Mouse (Mus musculus): Measurements from ENCODE around the gene Itgb2.
A peak's percentile ranks its signal among the peaks of the same experiment; 100 is the strongest.

Itgb2 gene

GRCm38 (mm10) chr10:77589749-77590148, 59.7 kb downstream of the Itgb2 start:
- no peak for DNase-seq

- peak; percentile 71 to 74 for DNase-seq
Observed at GRCm38 (mm10) chr10:77590812-77591211, 60.8 kb downstream of the Itgb2 start.

GRCm38 (mm10) chr10:77591546-77591945, 61.5 kb downstream of the Itgb2 start:
- DNase-seq: no peak

- DNase-seq: no peak
Observed at GRCm38 (mm10) chr10:77596060-77596459, 66.0 kb downstream of the Itgb2 start.

DNA sequence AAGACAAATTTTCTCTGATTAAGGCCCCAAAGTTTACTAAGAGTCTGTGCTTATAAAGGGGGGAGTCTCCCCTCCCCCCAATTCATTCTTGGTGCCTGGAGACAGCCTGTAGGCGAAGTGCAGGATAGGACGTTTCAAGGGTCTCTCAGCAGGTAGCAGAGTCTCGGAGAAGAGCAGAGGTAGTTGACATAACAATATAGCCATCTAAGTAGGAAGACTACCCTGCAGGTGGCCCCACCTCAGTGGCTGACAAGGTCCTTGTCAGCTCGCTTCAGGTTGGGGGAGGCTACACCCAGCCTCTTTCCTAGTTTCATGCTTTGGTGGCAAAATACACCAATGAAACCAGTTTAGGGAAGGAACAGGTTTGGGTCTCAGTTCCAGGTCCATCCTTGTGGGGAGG, 73.0 kb downstream of the Itgb2 start:
- DNase-seq: no peak

DNA sequence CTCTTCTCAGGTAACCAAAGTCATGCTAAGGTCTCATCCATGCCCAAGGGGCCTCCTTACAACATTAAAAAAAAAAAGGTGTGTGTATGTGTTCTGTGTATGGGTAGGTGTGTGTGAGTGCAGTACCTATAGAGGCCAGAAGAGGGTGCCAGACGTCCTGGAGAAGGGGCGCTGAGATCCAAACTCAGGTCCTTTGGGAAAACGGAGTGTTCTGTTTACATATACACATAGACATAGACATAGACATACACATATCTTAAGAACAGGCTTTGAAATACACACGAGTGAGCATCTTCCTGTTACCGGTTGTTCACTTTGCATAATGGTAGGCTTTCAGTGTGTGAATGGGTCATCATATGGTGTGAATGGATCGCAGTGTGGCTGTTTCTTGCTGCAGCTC, 74.1 kb downstream of the Itgb2 start:
- DNase-seq: peak; percentile 39 to 42

DNA sequence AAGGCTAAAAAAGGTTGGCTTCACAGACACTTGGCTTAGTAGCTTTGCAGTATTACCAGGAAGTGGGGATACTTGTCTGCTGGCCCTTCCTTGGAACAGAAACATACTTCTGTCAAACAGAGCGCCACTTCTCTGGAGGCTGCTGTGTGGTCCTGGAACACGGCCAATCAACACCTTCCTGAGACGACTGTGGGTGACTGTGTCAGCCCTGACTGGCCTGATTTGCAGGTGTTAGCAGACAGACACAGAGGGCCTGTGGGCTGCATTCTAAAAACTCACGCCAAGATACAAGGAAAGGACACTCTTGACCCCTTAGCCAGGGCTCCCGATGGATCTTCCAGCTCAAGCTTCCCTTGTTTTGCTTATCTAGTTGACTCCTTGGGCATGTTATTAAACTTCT, 74.9 kb downstream of the Itgb2 start:
- DNase-seq: no peak

GRCm38 (mm10) chr10:77605368-77605767, 75.3 kb downstream of the Itgb2 start:
- DNase-seq: peak in 1 of 2 experiments; percentile 58

GRCm38 (mm10) chr10:77605908-77606826, 76.1 kb downstream of the Itgb2 start, which contains the start of the genes Sumo3 and Gm49325:
Gene Sumo3, plus strand, starts transcription at chr10:77606097.
Gene Gm49325, plus strand, starts transcription at chr10:77606197.
- DNase-seq: peak; percentile 100

GRCm38 (mm10) chr10:77606855-77607254, 76.8 kb downstream of the Itgb2 start:
- DNase-seq: peak; percentile 61

DNA sequence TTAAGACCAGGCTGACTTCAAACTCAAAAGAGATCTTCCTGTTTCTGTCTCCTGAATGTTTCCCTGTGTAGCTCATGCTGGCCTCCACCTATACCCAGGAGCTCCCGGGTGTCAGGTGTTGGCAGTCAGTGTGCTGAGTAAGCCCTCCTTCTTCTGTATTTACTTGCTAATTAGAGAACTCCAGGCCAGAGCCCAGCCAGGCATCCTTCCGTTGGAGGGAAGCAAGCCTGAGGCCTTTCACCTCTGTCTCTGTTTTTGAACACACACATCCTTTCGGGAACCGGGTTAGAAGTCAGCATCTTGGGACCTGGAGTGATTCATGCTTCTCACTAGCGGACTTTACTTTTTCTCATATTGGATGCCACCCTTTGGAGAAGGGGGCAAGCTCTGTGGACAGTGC, 77.4 kb downstream of the Itgb2 start:
- DNase-seq: peak in 1 of 2 experiments; percentile 13

DNA sequence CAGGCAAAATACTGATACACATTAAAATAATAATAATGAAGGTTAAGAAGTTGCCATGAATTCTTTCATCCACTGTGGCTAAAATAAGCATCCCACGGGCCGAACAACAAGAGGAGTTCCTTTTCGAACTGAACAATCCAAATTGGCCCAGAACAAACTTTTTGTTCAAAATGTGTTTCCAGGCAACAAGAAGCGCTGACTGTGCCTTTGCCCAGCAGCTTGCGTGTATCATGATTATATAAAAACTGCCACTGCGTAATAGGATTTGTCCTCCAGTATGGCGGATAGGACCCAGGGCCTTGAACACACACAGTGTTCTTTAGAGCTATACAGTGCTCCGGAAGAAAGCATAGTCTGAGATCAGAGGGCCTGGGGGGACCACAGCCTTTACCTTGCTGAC, 78.5 kb downstream of the Itgb2 start:
- no peak for DNase-seq

DNA sequence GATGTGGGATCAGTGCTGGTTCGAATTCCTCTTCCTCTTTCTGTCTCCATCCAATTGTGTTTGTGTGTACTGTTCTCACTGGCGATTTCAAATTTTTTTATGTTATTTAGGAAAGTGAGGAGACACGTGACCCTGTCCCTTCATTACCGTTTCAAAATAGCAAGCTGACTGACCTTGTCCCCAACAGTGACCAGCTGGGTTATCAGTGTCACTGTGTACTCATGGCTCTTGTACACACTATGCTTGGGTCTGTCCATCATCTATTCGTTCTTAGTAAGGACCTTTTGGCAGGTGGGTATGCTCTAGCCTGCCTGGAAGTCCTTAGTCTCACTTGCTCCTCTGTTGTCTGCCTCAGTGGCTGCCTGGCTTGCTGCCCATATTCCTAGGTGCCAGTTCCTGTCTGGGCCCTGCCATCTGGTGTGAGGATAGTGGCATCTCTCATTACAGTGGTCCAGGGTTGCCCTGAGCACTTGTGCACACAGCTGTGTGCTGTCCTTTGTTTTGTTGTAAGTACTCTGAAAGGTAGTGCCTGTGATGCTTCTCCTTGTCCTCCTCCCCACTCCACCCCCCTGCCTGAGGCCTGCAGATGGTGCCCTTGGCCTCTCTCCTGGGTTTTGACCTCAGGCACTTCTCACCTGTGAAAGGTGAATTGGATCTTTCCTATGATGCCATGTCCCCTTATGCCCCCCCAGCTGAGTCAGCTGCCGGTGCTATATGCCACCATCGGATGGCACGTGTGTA, 80.3 kb downstream of the Itgb2 start:
- no peak for DNase-seq

DNA sequence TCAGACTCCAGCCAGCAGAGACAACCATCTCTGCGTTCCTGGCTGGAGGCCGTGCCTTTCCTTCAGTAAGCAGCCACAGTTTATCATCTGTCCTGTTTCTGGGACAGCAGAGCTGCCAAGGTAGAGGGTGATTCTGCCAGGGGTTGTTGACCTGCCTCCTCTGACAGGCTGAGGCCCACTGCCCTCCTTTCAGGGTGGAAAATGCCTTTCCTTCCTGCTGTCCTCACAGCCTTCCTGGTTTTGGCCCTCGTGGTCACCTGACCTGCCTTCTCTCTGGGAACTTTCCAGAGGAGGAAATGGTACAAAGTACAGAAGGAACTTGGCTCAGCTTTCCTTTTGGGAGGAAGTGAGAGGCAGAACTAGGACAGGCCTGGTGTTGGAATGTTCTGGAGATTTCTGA, 83.4 kb downstream of the Itgb2 start:
- no peak for DNase-seq

All from B cell, adult 2 months (primary cell).